Mouse (Mus musculus): ENCODE data around the gene Nuak1. TPM values are rescaled to one million over a fixed set of nuclear protein-coding genes. Genes with fewer than 3 reads are reported as not detected.

Gene Nuak1
- polyA plus RNA-seq, 1 experiment: 5.7 TPM

- no peak overlapping the region for H3K27ac ChIP-seq (ENCODE audit: control insufficient read depth, insufficient read depth, low read length)
- DNase-seq: no peak
- WGBS: 65% methylated on average over 22 of the region's 22 CpGs
- no peak for TF ChIP-seq POLR2A (IDR thresholded peaks at IDR 0.05; ENCODE audit: control insufficient read depth, extremely low read depth, insufficient read depth, low read length, poor library complexity)
- no peaks in the 10 kb centered on the region for H3K36me3 ChIP-seq (ENCODE audit: control insufficient read depth, insufficient read depth, low read length)
- no peak overlapping the region for H3K4me3 ChIP-seq (ENCODE audit: control insufficient read depth, insufficient read depth, low read length)
- H3K4me1 ChIP-seq (replicated peaks; ENCODE audit: control insufficient read depth, insufficient read depth, low read length): no peaks in the 10 kb centered on the region
- H3K27me3 ChIP-seq (ENCODE audit: control insufficient read depth, insufficient read depth, low read length): no peaks in the 10 kb centered on the region
These were observed 51.8 kb downstream of the Nuak1 start for GRCm38 (mm10) chr10:84388357-84389141.

GRCm38 (mm10) chr10:84387338-84387737, 53.1 kb downstream of the Nuak1 start:
- H3K36me3 ChIP-seq (ENCODE audit: control insufficient read depth, insufficient read depth, low read length): no peaks in the 10 kb centered on the region
- no peaks in the 10 kb centered on the region for H3K27me3 ChIP-seq (ENCODE audit: control insufficient read depth, insufficient read depth, low read length)
- TF ChIP-seq CTCF (IDR thresholded peaks at IDR 0.05; ENCODE audit: borderline replicate concordance, control insufficient read depth, extremely low read depth, insufficient read depth, low read length, poor library complexity) (no peak), POLR2A (IDR thresholded peaks at IDR 0.05; ENCODE audit: control insufficient read depth, extremely low read depth, insufficient read depth, low read length, poor library complexity) (no peak)
- no peak overlapping the region for H3K4me3 ChIP-seq (ENCODE audit: control insufficient read depth, insufficient read depth, low read length)
- no peak overlapping the region for H3K27ac ChIP-seq (ENCODE audit: control insufficient read depth, insufficient read depth, low read length)
- H3K4me1 ChIP-seq (replicated peaks; ENCODE audit: control insufficient read depth, insufficient read depth, low read length): no peaks in the 10 kb centered on the region
- DNase-seq: no peak
- WGBS: 13% methylated on average over 4 of the region's 4 CpGs

- no peaks in the 10 kb centered on the region for H3K36me3 ChIP-seq (ENCODE audit: control insufficient read depth, insufficient read depth, low read length)
- TF ChIP-seq CTCF (IDR thresholded peaks at IDR 0.05; ENCODE audit: borderline replicate concordance, control insufficient read depth, extremely low read depth, insufficient read depth, low read length, poor library complexity): no peak
- TF ChIP-seq POLR2A (IDR thresholded peaks at IDR 0.05; ENCODE audit: control insufficient read depth, extremely low read depth, insufficient read depth, low read length, poor library complexity): no peak
- no peak for DNase-seq
- WGBS: 82% methylated on average over 13 of the region's 13 CpGs
- no peak overlapping the region for H3K4me3 ChIP-seq (ENCODE audit: control insufficient read depth, insufficient read depth, low read length)
- H3K27ac ChIP-seq (ENCODE audit: control insufficient read depth, insufficient read depth, low read length): no peak overlapping the region
- H3K4me1 ChIP-seq (replicated peaks; ENCODE audit: control insufficient read depth, insufficient read depth, low read length): no peaks in the 10 kb centered on the region
- no peaks in the 10 kb centered on the region for H3K27me3 ChIP-seq (ENCODE audit: control insufficient read depth, insufficient read depth, low read length)
These were observed 53.7 kb downstream of the Nuak1 start for GRCm38 (mm10) chr10:84386625-84387242.

GRCm38 (mm10) chr10:84386214-84386613, 54.2 kb downstream of the Nuak1 start:
- no peaks in the 10 kb centered on the region for H3K27me3 ChIP-seq (ENCODE audit: control insufficient read depth, insufficient read depth, low read length)
- no peaks in the 10 kb centered on the region for H3K4me1 ChIP-seq (replicated peaks; ENCODE audit: control insufficient read depth, insufficient read depth, low read length)
- H3K27ac ChIP-seq (ENCODE audit: control insufficient read depth, insufficient read depth, low read length): no peak overlapping the region
- TF ChIP-seq POLR2A (IDR thresholded peaks at IDR 0.05; ENCODE audit: control insufficient read depth, extremely low read depth, insufficient read depth, low read length, poor library complexity) (no peak), CTCF (IDR thresholded peaks at IDR 0.05; ENCODE audit: borderline replicate concordance, control insufficient read depth, extremely low read depth, insufficient read depth, low read length, poor library complexity) (no peak)
- DNase-seq: no peak
- H3K4me3 ChIP-seq (ENCODE audit: control insufficient read depth, insufficient read depth, low read length): no peak overlapping the region
- 94% methylated on average over 3 of the region's 3 CpGs for WGBS
- H3K36me3 ChIP-seq (ENCODE audit: control insufficient read depth, insufficient read depth, low read length): no peaks in the 10 kb centered on the region

GRCm38 (mm10) chr10:84384761-84385160, 55.6 kb downstream of the Nuak1 start:
- H3K27me3 ChIP-seq (ENCODE audit: control insufficient read depth, insufficient read depth, low read length): no peaks in the 10 kb centered on the region
- H3K4me1 ChIP-seq (replicated peaks; ENCODE audit: control insufficient read depth, insufficient read depth, low read length): no peaks in the 10 kb centered on the region
- H3K4me3 ChIP-seq (ENCODE audit: control insufficient read depth, insufficient read depth, low read length): no peak overlapping the region
- H3K27ac ChIP-seq (ENCODE audit: control insufficient read depth, insufficient read depth, low read length): no peak overlapping the region
- TF ChIP-seq CTCF (IDR thresholded peaks at IDR 0.05; ENCODE audit: borderline replicate concordance, control insufficient read depth, extremely low read depth, insufficient read depth, low read length, poor library complexity) (no peak), POLR2A (IDR thresholded peaks at IDR 0.05; ENCODE audit: control insufficient read depth, extremely low read depth, insufficient read depth, low read length, poor library complexity) (no peak)
- no peak for DNase-seq
- WGBS: 94% methylated on average over 9 of the region's 9 CpGs
- no peaks in the 10 kb centered on the region for H3K36me3 ChIP-seq (ENCODE audit: control insufficient read depth, insufficient read depth, low read length)

- 47% methylated on average over 17 of the region's 17 CpGs for WGBS
- no peaks in the 10 kb centered on the region for H3K4me1 ChIP-seq (replicated peaks; ENCODE audit: control insufficient read depth, insufficient read depth, low read length)
- no peak overlapping the region for H3K27ac ChIP-seq (ENCODE audit: control insufficient read depth, insufficient read depth, low read length)
- no peak for DNase-seq
- no peaks in the 10 kb centered on the region for H3K27me3 ChIP-seq (ENCODE audit: control insufficient read depth, insufficient read depth, low read length)
- no peak overlapping the region for H3K4me3 ChIP-seq (ENCODE audit: control insufficient read depth, insufficient read depth, low read length)
- TF ChIP-seq CTCF (IDR thresholded peaks at IDR 0.05; ENCODE audit: borderline replicate concordance, control insufficient read depth, extremely low read depth, insufficient read depth, low read length, poor library complexity): no peak
- TF ChIP-seq POLR2A (IDR thresholded peaks at IDR 0.05; ENCODE audit: control insufficient read depth, extremely low read depth, insufficient read depth, low read length, poor library complexity): no peak
- no peaks in the 10 kb centered on the region for H3K36me3 ChIP-seq (ENCODE audit: control insufficient read depth, insufficient read depth, low read length)
These were observed 57.2 kb downstream of the Nuak1 start for GRCm38 (mm10) chr10:84382900-84383883.

All from thymus, adult 2 months (tissue).